Mouse (Mus musculus) liver, adult 2 months (tissue): ENCODE measurements around the gene Rbm38. TPM values are rescaled to one million over a fixed set of nuclear protein-coding genes. Genes with fewer than 3 reads are reported as not detected.
A peak's percentile ranks its signal among the peaks of the same experiment; 100 is the strongest.

Experiments
- DNase-seq: peaks from one replicate; pipeline ENCODE4 v3.0.0-alpha.2; 2011; ENCODE audit warnings: low read depth, low spot score; ENCODE audit errors: extremely low read depth
- H3K27ac ChIP-seq: fragments of 200-500 bp; replicated peaks from 2 replicates; pipeline ENCODE4 v1.5.1; 2012; ENCODE audit warnings: low read depth, mild to moderate bottlenecking, control low read depth, inconsistent platforms, low read length; ENCODE audit not compliant: insufficient read depth
- H3K27me3 ChIP-seq: fragments of 200-500 bp; 2 replicates; pipeline ENCODE4 v1.6.1; 2012; ENCODE audit warnings: mild to moderate bottlenecking, moderate library complexity, low read length, inconsistent platforms; ENCODE audit not compliant: control insufficient read depth, insufficient read depth
- H3K36me3 ChIP-seq: fragments of 200-500 bp; 2 replicates; pipeline ENCODE4 v1.6.1; 2012; ENCODE audit warnings: low read length, inconsistent platforms; ENCODE audit not compliant: control insufficient read depth, insufficient read depth
- H3K4me1 ChIP-seq: fragments of 200-500 bp; 2 replicates; pipeline ENCODE4 v1.6.1; 2011; ENCODE audit warnings: low read length; ENCODE audit not compliant: control insufficient read depth, insufficient read depth
- H3K4me3 ChIP-seq: fragments of 200-500 bp; 2 replicates; pipeline ENCODE4 v1.5.1; 2011; ENCODE audit warnings: low read depth, mild to moderate bottlenecking, control low read depth, low read length, moderate library complexity; ENCODE audit not compliant: insufficient read depth
- H3K79me2 ChIP-seq: fragments of 200-500 bp; 2 replicates; pipeline ENCODE4 v1.6.1; 2012; ENCODE audit warnings: inconsistent platforms, mild to moderate bottlenecking, low read length, moderate library complexity; ENCODE audit not compliant: control insufficient read depth, insufficient read depth
- H3K9ac ChIP-seq: fragments of 200-500 bp; 2 replicates; pipeline ENCODE4 v1.6.1; 2012; ENCODE audit warnings: low read depth, mild to moderate bottlenecking, control low read depth, inconsistent platforms, low read length
- CTCF ChIP-seq: fragments of 200-500 bp; IDR thresholded peaks from 2 replicates; pipeline ENCODE4 v1.5.1; 2011; ENCODE audit warnings: low read depth, low read length, control low read depth
- POLR2A ChIP-seq: fragments of 200-500 bp; IDR thresholded peaks from 2 replicates; pipeline ENCODE4 v1.6.1; 2011; ENCODE audit warnings: low read length, control low read depth; ENCODE audit not compliant: insufficient read depth; ENCODE audit errors: extremely low read depth
- WGBS: fragments of 180-500 bp; shearing (Covaris S2); methylation state at CpG from one replicate; pipeline ENCODE4 v1.1.7; 2018; 5-methylcytosine and 5-hydroxymethylcytosine counted together
- polyA plus RNA-seq: library from polyadenylated mRNA; depleted of rRNA; stranded (reverse); fragments of >200 nt; gene quantifications from 2 replicates; pipeline ENCODE4 v1.2.3, GENCODE M21; 2012
- total RNA-seq: library from RNA; depleted of rRNA; stranded (reverse); fragments of >200 nt; gene quantifications from 2 replicates; pipeline ENCODE4 v1.2.3, GENCODE M21; 2014

Gene Rbm38
- total and polyA plus RNA-seq, 2 experiments: 0.55 to 11.1 TPM

DNA sequence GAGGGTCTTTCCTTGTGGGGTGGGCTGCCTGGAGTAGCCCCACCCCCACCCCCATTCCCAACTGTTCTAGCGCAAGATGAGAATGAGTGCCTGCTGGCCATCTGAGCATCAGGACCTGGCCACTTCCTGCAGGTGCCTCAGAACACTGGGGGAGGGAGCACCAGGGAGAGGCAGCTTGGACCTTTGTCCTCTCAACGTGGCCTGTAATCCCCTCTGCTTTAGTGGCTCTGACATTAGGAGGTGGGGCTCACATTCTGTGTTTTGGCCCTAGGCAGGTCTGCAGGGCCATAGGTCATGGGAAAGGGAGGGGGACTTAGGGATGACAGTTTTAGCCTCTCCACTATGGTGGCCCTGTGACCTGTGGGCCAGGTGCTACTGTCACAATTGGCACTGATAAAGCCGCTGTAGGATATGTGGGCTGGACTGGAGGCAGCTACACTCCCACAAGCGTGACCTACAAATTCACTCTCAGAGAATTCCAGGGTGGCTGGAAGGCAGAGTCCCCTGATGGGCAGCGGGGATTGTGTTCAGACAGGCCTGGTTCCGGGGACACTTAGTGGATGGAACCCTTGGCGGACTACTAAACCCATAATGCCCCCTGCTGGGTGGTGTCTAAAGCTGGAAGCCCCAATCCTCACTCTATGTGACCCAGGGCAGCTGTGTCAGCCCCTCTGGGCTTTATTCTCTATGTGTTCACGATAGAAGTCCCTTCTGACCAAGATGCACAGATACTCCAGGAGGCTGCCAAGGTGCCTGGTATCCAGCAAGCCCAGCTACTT lies 30.5 kb downstream of the Rbm38 start:
- Histone ChIP-seq H3K36me3 (no peaks in the 10 kb centered on the region), H3K27ac (no peak overlapping the region), H3K4me1 (no peaks in the 10 kb centered on the region), H3K9ac (no peak overlapping the region), H3K27me3 (no peaks in the 10 kb centered on the region), H3K4me3 (no peak overlapping the region), H3K79me2 (no peaks in the 10 kb centered on the region)
- TF ChIP-seq CTCF: no peak
- TF ChIP-seq POLR2A: no peak
- no peak for DNase-seq
- 54% methylated on average over 8 of the region's 8 CpGs for whole genome bisulfite sequencing

DNA sequence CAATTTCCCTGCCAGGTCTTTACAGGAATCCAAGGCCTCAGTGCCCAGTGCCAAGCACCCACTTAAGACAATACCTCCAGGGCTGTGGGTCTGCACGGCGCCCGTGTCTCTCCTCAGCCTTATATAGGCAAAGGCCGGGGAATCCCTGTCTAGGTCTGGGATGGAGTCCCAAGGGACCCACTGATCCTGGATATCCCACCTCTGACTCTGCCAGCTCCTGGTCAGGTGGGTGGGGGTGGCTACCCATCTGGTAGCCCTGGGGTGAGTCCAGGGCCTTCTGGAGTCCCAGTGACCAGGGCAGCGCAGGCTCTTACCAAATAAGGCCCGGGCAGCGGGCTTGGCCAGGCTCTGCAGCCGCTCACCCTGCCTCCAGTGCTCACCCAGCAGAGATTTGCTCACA lies 32.6 kb downstream of the Rbm38 start:
- no peaks in the 10 kb centered on the region for H3K27me3 ChIP-seq
- no peak for TF ChIP-seq POLR2A
- no peak for TF ChIP-seq CTCF
- H3K4me3 ChIP-seq: no peak overlapping the region
- no peak for DNase-seq
- no peak overlapping the region for H3K9ac ChIP-seq
- 96% methylated on average over 8 of the region's 8 CpGs for WGBS
- no peaks in the 10 kb centered on the region for H3K4me1 ChIP-seq
- no peaks in the 10 kb centered on the region for H3K36me3 ChIP-seq
- no peaks in the 10 kb centered on the region for H3K79me2 ChIP-seq
- no peak overlapping the region for H3K27ac ChIP-seq

DNA sequence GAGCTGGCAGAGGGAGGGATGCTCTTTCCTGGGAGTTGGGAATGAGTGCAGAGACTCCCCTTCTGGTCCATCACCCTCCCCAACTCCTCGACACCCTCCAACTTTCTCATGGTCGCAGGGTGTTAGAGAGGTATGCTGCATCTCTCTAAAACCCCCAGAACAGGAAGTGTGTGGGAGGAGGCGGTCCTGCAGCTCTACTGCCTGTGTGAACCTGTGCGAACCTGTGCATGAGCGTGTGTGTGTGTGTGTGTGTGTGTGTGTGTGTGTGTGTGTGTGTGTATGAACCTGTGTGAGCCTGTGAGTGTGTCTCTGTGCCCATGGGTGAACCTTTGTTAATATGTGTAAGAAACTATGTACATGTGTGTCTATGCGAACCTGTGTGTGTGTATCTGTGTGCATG lies 33.5 kb downstream of the Rbm38 start:
- WGBS: 86% methylated on average over 6 of the region's 6 CpGs
- DNase-seq: no peak

DNA sequence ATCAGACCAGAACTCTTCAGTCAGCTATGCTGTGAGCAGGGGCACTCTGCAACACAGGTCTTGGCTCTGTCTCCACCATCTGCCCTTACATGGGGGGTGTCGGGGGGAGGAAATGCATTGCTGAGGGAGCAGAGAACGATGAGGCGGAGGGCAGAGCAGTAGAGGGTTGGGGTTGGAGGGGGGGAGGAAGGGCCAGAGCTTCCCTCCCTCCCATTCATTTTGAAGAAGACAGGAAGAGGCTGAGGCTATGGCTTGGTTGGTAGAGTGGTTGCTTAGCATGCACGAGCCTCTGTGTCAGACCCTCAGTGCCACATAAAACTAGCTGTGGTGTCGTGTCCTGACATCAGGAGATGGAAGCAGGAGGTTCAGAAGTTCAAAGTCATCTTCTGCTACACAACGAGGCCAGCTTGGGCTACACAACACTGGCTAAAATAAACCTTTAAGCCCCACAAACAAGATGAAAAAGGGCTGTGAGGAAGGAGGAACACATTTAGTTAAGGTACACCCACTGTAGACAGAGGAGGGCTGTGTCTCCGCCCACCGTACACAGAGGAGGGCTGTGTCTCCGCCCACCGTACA lies 36.1 kb downstream of the Rbm38 start:
- Histone ChIP-seq H3K27me3 (no peaks in the 10 kb centered on the region), H3K27ac (no peak overlapping the region), H3K4me3 (no peak overlapping the region), H3K79me2 (no peaks in the 10 kb centered on the region), H3K9ac (no peak overlapping the region), H3K36me3 (no peaks in the 10 kb centered on the region), H3K4me1 (no peaks in the 10 kb centered on the region)
- WGBS: 41% methylated on average over 10 of the region's 10 CpGs
- no peak for DNase-seq
- no peak for TF ChIP-seq CTCF
- TF ChIP-seq POLR2A: no peak

More for the DNA sequence above, 33.5 kb downstream of the Rbm38 start:
- Histone ChIP-seq H3K79me2 (no peaks in the 10 kb centered on the region), H3K9ac (no peak overlapping the region), H3K4me1 (no peaks in the 10 kb centered on the region), H3K27me3 (no peaks in the 10 kb centered on the region), H3K4me3 (no peak overlapping the region), H3K36me3 (no peaks in the 10 kb centered on the region), H3K27ac (no peak overlapping the region)
- TF ChIP-seq CTCF: no peak
- no peak for TF ChIP-seq POLR2A

DNA sequence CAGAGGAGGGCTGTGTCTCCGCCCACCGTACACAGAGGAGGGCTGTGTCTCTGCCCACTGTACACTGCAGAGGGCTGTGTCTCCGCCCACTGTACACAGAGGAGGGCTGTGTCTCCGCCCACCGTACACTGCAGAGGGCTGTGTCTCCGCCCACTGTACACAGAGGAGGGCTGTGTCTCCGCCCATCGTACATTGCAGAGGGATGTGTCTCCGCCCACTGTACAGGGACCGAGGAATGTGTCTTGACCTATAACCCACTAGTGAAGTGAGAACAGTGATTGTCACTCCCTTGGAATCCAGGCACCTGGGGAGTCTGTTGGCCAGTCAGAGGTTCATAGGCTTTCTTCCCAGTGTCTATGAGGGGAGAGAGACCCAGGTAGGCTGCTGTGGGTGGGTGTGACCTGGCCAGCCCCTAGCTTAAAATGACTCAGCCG lies 36.6 kb downstream of the Rbm38 start:
- no peak overlapping the region for H3K4me3 ChIP-seq
- no peaks in the 10 kb centered on the region for H3K36me3 ChIP-seq
- TF ChIP-seq CTCF: no peak
- no peak for TF ChIP-seq POLR2A
- 24% methylated on average over 11 of the region's 11 CpGs for WGBS
- H3K27me3 ChIP-seq: no peaks in the 10 kb centered on the region
- DNase-seq: peak; percentile 49
- H3K9ac ChIP-seq: no peak overlapping the region
- no peaks in the 10 kb centered on the region for H3K4me1 ChIP-seq
- H3K27ac ChIP-seq: no peak overlapping the region
- no peaks in the 10 kb centered on the region for H3K79me2 ChIP-seq

DNA sequence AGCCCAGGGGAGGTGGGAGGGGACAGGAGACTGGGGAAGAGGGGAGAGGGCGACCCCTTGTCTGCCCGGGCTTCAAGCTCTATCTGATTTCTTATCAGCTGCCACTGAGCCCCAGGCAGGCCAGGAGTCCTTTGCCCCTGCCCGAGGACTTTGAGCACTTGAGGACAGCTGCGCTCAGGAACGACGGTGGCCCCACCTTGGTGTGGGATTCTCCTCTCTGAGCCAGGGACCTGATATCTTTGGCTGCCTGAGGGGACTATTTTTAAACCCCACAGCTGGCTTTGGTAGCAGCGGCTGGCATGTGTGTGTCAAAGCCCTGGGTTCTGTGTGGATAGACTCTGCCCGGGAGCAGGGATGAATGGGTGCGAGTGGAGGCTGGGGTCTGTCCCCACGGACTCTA lies 37.3 kb downstream of the Rbm38 start:
- no peaks in the 10 kb centered on the region for H3K4me1 ChIP-seq
- no peaks in the 10 kb centered on the region for H3K79me2 ChIP-seq
- H3K27ac ChIP-seq: no peak overlapping the region
- TF ChIP-seq POLR2A (no peak), CTCF (no peak)
- H3K4me3 ChIP-seq: no peak overlapping the region
- H3K36me3 ChIP-seq: no peaks in the 10 kb centered on the region
- WGBS: 39% methylated on average over 10 of the region's 10 CpGs
- H3K9ac ChIP-seq: no peak overlapping the region
- DNase-seq: no peak
- no peaks in the 10 kb centered on the region for H3K27me3 ChIP-seq
